Mouse (Mus musculus) heart, postnatal 14 days (tissue): ENCODE measurements at regions not wholly inside any gene's neighbourhood (a gene's known extent, or its start where the extent isn't known, plus 50 kb on each side); places are given as distances from the start of the nearest gene placed in this dataset.
A peak's percentile ranks its signal among the peaks of the same experiment; 100 is the strongest.

Source experiments
- DNase-seq, 2 experiments: peaks; one replicate each; pipeline ENCODE4 v3.0.0; 2021 to 2022
- intact Hi-C: fragments of 180-260 bp; cut with DNase I; formaldehyde crosslinking; loops from one replicate; pipeline ENCODE4 v1.15.1; 2025

- intact Hi-C loops, result no loop called here
These were observed 250.0 kb upstream of the Msx2 start for GRCm38 (mm10) chr13:53722881-53723280.

GRCm38 (mm10) chr13:53721038-53721463, 248.2 kb upstream of the Msx2 start:
- intact Hi-C loops, result no loop called here
- no peak for DNase-seq

More at GRCm38 (mm10) chr13:53722881-53723280, 250.0 kb upstream of the Msx2 start:
- no peak for DNase-seq

- intact Hi-C loops, result no loop called here
- no peak for DNase-seq
These were observed 244.7 kb upstream of the Msx2 start for GRCm38 (mm10) chr13:53717582-53717981.

GRCm38 (mm10) chr13:53717086-53717485, 244.2 kb upstream of the Msx2 start:
- intact Hi-C loops, result no loop called here
- DNase-seq, result no peak

- DNase-seq, result no peak
- intact Hi-C loops, result no loop called here
These were observed 236.2 kb upstream of the Msx2 start for GRCm38 (mm10) chr13:53709062-53709461.

- intact Hi-C loops, result no loop called here
- no peak for DNase-seq
These were observed 234.7 kb upstream of the Msx2 start for GRCm38 (mm10) chr13:53707548-53707947.

- DNase-seq, result no peak
- intact Hi-C loops, result no loop called here
These were observed 231.2 kb upstream of the Msx2 start for GRCm38 (mm10) chr13:53704104-53704503.

GRCm38 (mm10) chr13:53700236-53700635, 227.4 kb upstream of the Msx2 start:
- DNase-seq, result no peak
- intact Hi-C loops, result no loop called here

- DNase-seq, result no peak
- intact Hi-C loops, result no loop called here
These were observed 225.1 kb upstream of the Msx2 start for GRCm38 (mm10) chr13:53697954-53698353.

- DNase-seq, result no peak
- intact Hi-C loops, result no loop called here
These were observed 222.5 kb upstream of the Msx2 start for GRCm38 (mm10) chr13:53695385-53695784.

- intact Hi-C loops, result loop anchor here (2.0 to 5.0 kb wide), 3 partner anchors 76 to 247 kb away; no protein-coding TSS in a partner anchor
- DNase-seq, result no peak
These were observed 216.1 kb upstream of the Msx2 start for GRCm38 (mm10) chr13:53688934-53689333.

GRCm38 (mm10) chr13:53688489-53688888, 215.6 kb upstream of the Msx2 start:
- DNase-seq, result peak; percentile 72 to 85
- intact Hi-C loops, result loop anchor here (2.0 to 5.0 kb wide), 3 partner anchors 76 to 246 kb away; no protein-coding TSS in a partner anchor

GRCm38 (mm10) chr13:53684498-53684897, 211.6 kb upstream of the Msx2 start:
- DNase-seq, result no peak
- intact Hi-C loops, result no loop called here

GRCm38 (mm10) chr13:53677187-53677586, 204.3 kb upstream of the Msx2 start:
- intact Hi-C loops, result no loop called here
- DNase-seq, result no peak

GRCm38 (mm10) chr13:53670361-53670760, 197.5 kb upstream of the Msx2 start:
- no peak for DNase-seq
- intact Hi-C loops, result no loop called here

GRCm38 (mm10) chr13:53667518-53667917, 194.6 kb upstream of the Msx2 start:
- DNase-seq, result no peak
- intact Hi-C loops, result no loop called here

- DNase-seq, result no peak
- intact Hi-C loops, result no loop called here
These were observed 192.7 kb upstream of the Msx2 start for GRCm38 (mm10) chr13:53665592-53665991.

- intact Hi-C loops, result no loop called here
- DNase-seq, result peak; percentile 11 to 20
These were observed 191.9 kb upstream of the Msx2 start for GRCm38 (mm10) chr13:53664631-53665230.

- no peak for DNase-seq
- intact Hi-C loops, result no loop called here
These were observed 180.0 kb upstream of the Msx2 start for GRCm38 (mm10) chr13:53652826-53653225.

GRCm38 (mm10) chr13:53648353-53648752, 175.5 kb upstream of the Msx2 start:
- DNase-seq, result no peak
- intact Hi-C loops, result no loop called here

GRCm38 (mm10) chr13:53642557-53642956, 169.7 kb upstream of the Msx2 start:
- DNase-seq, result no peak
- intact Hi-C loops, result no loop called here

- DNase-seq, result no peak
These were observed 166.7 kb upstream of the Msx2 start for GRCm38 (mm10) chr13:53639584-53639983.

GRCm38 (mm10) chr13:53639115-53639514, 166.2 kb upstream of the Msx2 start:
- intact Hi-C loops, result no loop called here

More at GRCm38 (mm10) chr13:53639584-53639983, 166.7 kb upstream of the Msx2 start:
- intact Hi-C loops, result no loop called here

More at GRCm38 (mm10) chr13:53639115-53639514, 166.2 kb upstream of the Msx2 start:
- no peak for DNase-seq
